ENCODE assay signal across 32 mouse cellular contexts in genomic region chr4:102647056-102647455, GRCm38 (mm10).
A peak's percentile ranks its signal among the peaks of the same experiment; 100 is the strongest.
DNase-seq lines count a peak whose midpoint lies in the region; ATAC-seq and TF ChIP-seq lines count a peak whose summit lies in the region.
"Had no signal": no experiment of that assay in that cellular context is flagged by ENCODE, and none has a peak within 500 bp of the region (broad histone marks: within the 10 kb centered on the region; RNA-seq: fewer than 3 reads in every experiment).

No protein-coding gene starts in this region.

- no peaks in the 10 kb centered on the region for H3K27me3 ChIP-seq in lung, postnatal 0 days (replicated peaks; ENCODE audit: insufficient read depth, low read length)
- H3K27me3 ChIP-seq in forebrain, embryonic 16.5 days (replicated peaks; ENCODE audit: control insufficient read depth, insufficient read depth, low read length), result no peaks in the 10 kb centered on the region
- H3K27me3 ChIP-seq in limb, embryonic 10.5 days (ENCODE audit: low read depth, poor library complexity, severe bottlenecking), result no peaks in the 10 kb centered on the region
- H3K27me3 ChIP-seq: embryonic facial prominence, embryonic 15.5 days; forebrain, embryonic 12.5 days; heart, embryonic 15.5 days; hindbrain, embryonic 12.5 days; intestine, embryonic 15.5 days; limb, embryonic 12.5 days; midbrain, embryonic 12.5 days; neural tube, embryonic 13.5 days; Patski had no signal

- no peak for TF ChIP-seq CTCF in lung, postnatal 0 days (IDR thresholded peaks at IDR 0.05)

- no peaks in the 10 kb centered on the region for H3K9me3 ChIP-seq in lung, postnatal 0 days (ENCODE audit: low read length)
- H3K9me3 ChIP-seq in forebrain, embryonic 16.5 days (ENCODE audit: control insufficient read depth, low read length), result no peaks in the 10 kb centered on the region
- H3K9me3 ChIP-seq in limb, embryonic 10.5 days (replicated peaks), result no peaks in the 10 kb centered on the region
- H3K9me3 ChIP-seq: embryonic facial prominence, embryonic 10.5 days; embryonic facial prominence, embryonic 15.5 days; forebrain, embryonic 12.5 days; heart, embryonic 10.5 days; heart, embryonic 15.5 days; hindbrain, embryonic 12.5 days; intestine, embryonic 15.5 days; limb, embryonic 12.5 days; midbrain, embryonic 12.5 days; neural tube, embryonic 13.5 days had no signal

- no peaks in the 10 kb centered on the region for H3K36me3 ChIP-seq in lung, postnatal 0 days (ENCODE audit: insufficient read depth, low read length)
- H3K36me3 ChIP-seq in forebrain, embryonic 16.5 days (ENCODE audit: control insufficient read depth, insufficient read depth), result no peaks in the 10 kb centered on the region
- H3K36me3 ChIP-seq in limb, embryonic 10.5 days, result no peaks in the 10 kb centered on the region
- H3K36me3 ChIP-seq: embryonic facial prominence, embryonic 10.5 days; embryonic facial prominence, embryonic 15.5 days; forebrain, embryonic 12.5 days; heart, embryonic 10.5 days; heart, embryonic 15.5 days; hindbrain, embryonic 12.5 days; intestine, embryonic 15.5 days; limb, embryonic 12.5 days; midbrain, embryonic 12.5 days; neural tube, embryonic 13.5 days had no signal

- H3K9ac ChIP-seq in lung, postnatal 0 days (replicated peaks; ENCODE audit: low read depth), result no peak overlapping the region
- no peak overlapping the region for H3K9ac ChIP-seq in forebrain, embryonic 16.5 days (replicated peaks; ENCODE audit: low read depth, low read length)
- H3K9ac ChIP-seq: embryonic facial prominence, embryonic 15.5 days; forebrain, embryonic 12.5 days; heart, embryonic 15.5 days; hindbrain, embryonic 12.5 days; intestine, embryonic 15.5 days; limb, embryonic 12.5 days; liver, postnatal 0 days; midbrain, embryonic 12.5 days; neural tube, embryonic 13.5 days had no signal

- DNase-seq in lung, postnatal 0 days (ENCODE audit: low spot score), result peak; percentile 36
- no peak for DNase-seq in lung, postnatal 10 days
- no peak for DNase-seq in urinary bladder, postnatal 10 days (ENCODE audit: low spot score)
- no peak for DNase-seq in limb, embryonic 10.5 days (ENCODE audit: low spot score)
- DNase-seq: adrenal gland, postnatal 14 days; B cell, adult 2 months; cerebellum, adult 11-12 months; cerebellum, postnatal 10 days; gastrocnemius, postnatal 14 days; heart, adult 11 months; kidney, adult 2 months; kidney, postnatal 10 days; layer of hippocampus, adult 9-11 months; liver, postnatal 0 days; right cerebral cortex, postnatal 14 days; thymus, postnatal 14 days had no signal

- ATAC-seq in lung, postnatal 0 days, result no peak
- peak; percentile 80 for ATAC-seq in common myeloid progenitor, adult 5-6 weeks (replicated peaks; ENCODE audit: low read depth, poor library complexity, severe bottlenecking)
- peak; percentile 81 for ATAC-seq in megakaryocyte progenitor cell, adult 5-6 weeks (replicated peaks; ENCODE audit: poor library complexity)
- no peak for ATAC-seq in forebrain, embryonic 16.5 days
- ATAC-seq: hindbrain, postnatal 0 days; intestine, embryonic 15.5 days; liver, postnatal 0 days; Patski had no signal

- no peaks in the 10 kb centered on the region for H3K4me1 ChIP-seq in lung, postnatal 0 days (ENCODE audit: insufficient read depth, low read depth, low read length)
- H3K4me1 ChIP-seq in forebrain, embryonic 16.5 days (replicated peaks; ENCODE audit: control insufficient read depth, insufficient read depth, low read length), result no peaks in the 10 kb centered on the region
- no peaks in the 10 kb centered on the region for H3K4me1 ChIP-seq in limb, embryonic 10.5 days
- H3K4me1 ChIP-seq: embryonic facial prominence, embryonic 10.5 days; embryonic facial prominence, embryonic 15.5 days; forebrain, embryonic 12.5 days; heart, embryonic 10.5 days; heart, embryonic 15.5 days; hindbrain, embryonic 12.5 days; intestine, embryonic 15.5 days; limb, embryonic 12.5 days; midbrain, embryonic 12.5 days; neural tube, embryonic 13.5 days had no signal

- WGBS in lung, postnatal 0 days, result 22% methylated on average over 2 of the region's 2 CpGs
- WGBS in forebrain, embryonic 16.5 days, result 67% methylated on average over 2 of the region's 2 CpGs
- 55% methylated on average over 2 of the region's 2 CpGs for WGBS in limb, embryonic 10.5 days

- no peak overlapping the region for H3K27ac ChIP-seq in lung, postnatal 0 days (ENCODE audit: low read length)
- no peak overlapping the region for H3K27ac ChIP-seq in forebrain, embryonic 16.5 days (ENCODE audit: low read length)
- no peak overlapping the region for H3K27ac ChIP-seq in limb, embryonic 10.5 days
- H3K27ac ChIP-seq: embryonic facial prominence, embryonic 10.5 days; embryonic facial prominence, embryonic 15.5 days; forebrain, embryonic 12.5 days; heart, embryonic 10.5 days; heart, embryonic 15.5 days; hindbrain, embryonic 12.5 days; hindbrain, postnatal 0 days; intestine, embryonic 15.5 days; limb, embryonic 12.5 days; midbrain, embryonic 12.5 days; neural tube, embryonic 13.5 days had no signal

- no peak overlapping the region for H3K4me3 ChIP-seq in lung, postnatal 0 days (ENCODE audit: low read depth, low read length)
- H3K4me3 ChIP-seq in forebrain, embryonic 16.5 days (replicated peaks; ENCODE audit: low read length), result no peak overlapping the region
- H3K4me3 ChIP-seq in limb, embryonic 10.5 days, result no peak overlapping the region
- H3K4me3 ChIP-seq: embryonic facial prominence, embryonic 10.5 days; embryonic facial prominence, embryonic 15.5 days; forebrain, embryonic 12.5 days; heart, embryonic 10.5 days; heart, embryonic 15.5 days; hindbrain, embryonic 12.5 days; intestine, embryonic 15.5 days; limb, embryonic 12.5 days; midbrain, embryonic 12.5 days; neural tube, embryonic 13.5 days had no signal

- TF ChIP-seq EP300 in lung, postnatal 0 days (IDR thresholded peaks at IDR 0.05), result peak; percentile 58; the same call in 1 of the 2 replicates

- H3K4me2 ChIP-seq in lung, postnatal 0 days (replicated peaks; ENCODE audit: low read depth, low read length), result no peak overlapping the region
- no peak overlapping the region for H3K4me2 ChIP-seq in forebrain, embryonic 16.5 days (ENCODE audit: low read length)
- H3K4me2 ChIP-seq: embryonic facial prominence, embryonic 15.5 days; forebrain, embryonic 12.5 days; heart, embryonic 15.5 days; hindbrain, embryonic 12.5 days; intestine, embryonic 15.5 days; limb, embryonic 12.5 days; liver, embryonic 11.5 days; midbrain, embryonic 12.5 days; neural tube, embryonic 13.5 days had no signal

Comparison
In these comparisons a context has a peak if more than half of its experiments do, and no peak if none do; other contexts are left out.
1. ATAC-seq: peak in common myeloid progenitor, adult 5-6 weeks (single experiment) and megakaryocyte progenitor cell, adult 5-6 weeks (single experiment); none in lung, postnatal 0 days (single experiment) and forebrain, embryonic 16.5 days (single experiment).